Mouse (Mus musculus): ENCODE measurements at regions not wholly inside any gene's neighbourhood (a gene's known extent, or its start where the extent isn't known, plus 50 kb on each side); places are given as distances from the start of the nearest gene placed in this dataset.

GRCm38 (mm10) chr4:93494319-93494718 lies 159.0 kb upstream of the Tusc1 start:
- no peaks in the 10 kb centered on the region for H3K9me3 ChIP-seq (replicated peaks; ENCODE audit: insufficient read depth, low read length)
- H3K4me3 ChIP-seq (ENCODE audit: control insufficient read depth in 1 of 2, insufficient read depth in 1 of 2, low read depth in 2 of 2, low read length in 2 of 2) = no peak overlapping the region
- no peak for TF ChIP-seq MXI1 (IDR thresholded peaks at IDR 0.05; ENCODE audit: low read depth, low read length)
- H3K79me2 ChIP-seq (ENCODE audit: control insufficient read depth, insufficient read depth, low read length, poor library complexity) = no peaks in the 10 kb centered on the region
- no peaks in the 10 kb centered on the region for H3K27me3 ChIP-seq (ENCODE audit: control insufficient read depth in 1 of 2, insufficient read depth in 2 of 2, low read length in 2 of 2)
- no peak for DNase-seq (ENCODE audit: low read depth, low spot score)
- H3K36me3 ChIP-seq (ENCODE audit: control insufficient read depth in 1 of 2, insufficient read depth in 2 of 2, low read length in 2 of 2) = peaks cover 0 to 6% of the 10 kb centered on the region in 2 experiments; a peak in 2 of 4 replicates
- H3K9ac ChIP-seq (ENCODE audit: control insufficient read depth, low read depth, low read length, poor library complexity, severe bottlenecking) = no peak overlapping the region
- H3K4me1 ChIP-seq (ENCODE audit: control insufficient read depth in 1 of 2, insufficient read depth in 2 of 2, low read length in 2 of 2) = peaks cover 3 to 5% of the 10 kb centered on the region in 2 experiments
- H3K27ac ChIP-seq (ENCODE audit: control insufficient read depth, low read depth, low read length) = no peak overlapping the region

- no peaks in the 10 kb centered on the region for H3K79me2 ChIP-seq (ENCODE audit: control insufficient read depth, insufficient read depth, low read length, poor library complexity)
- peaks cover 0 to 8% of the 10 kb centered on the region in 2 experiments; a peak in 2 of 4 replicates for H3K36me3 ChIP-seq (ENCODE audit: control insufficient read depth in 1 of 2, insufficient read depth in 2 of 2, low read length in 2 of 2)
- no peak overlapping the region for H3K9ac ChIP-seq (ENCODE audit: control insufficient read depth, low read depth, low read length, poor library complexity, severe bottlenecking)
- no peak overlapping the region for H3K27ac ChIP-seq (ENCODE audit: control insufficient read depth, low read depth, low read length)
- no peak for TF ChIP-seq ELF1 (IDR thresholded peaks at IDR 0.05; ENCODE audit: low read depth, low read length)
- no peak for TF ChIP-seq MYB (IDR thresholded peaks at IDR 0.05; ENCODE audit: low read depth, low read length)
- TF ChIP-seq MYC (IDR thresholded peaks at IDR 0.05; ENCODE audit: low read depth, low read length) = no peak
- TF ChIP-seq MAFK (IDR thresholded peaks at IDR 0.05; ENCODE audit: borderline replicate concordance, low read depth, low read length) = no peak
- TF ChIP-seq UBTF (IDR thresholded peaks at IDR 0.05; ENCODE audit: borderline replicate concordance, insufficient read depth, low read depth, low read length) = no peak
- TF ChIP-seq JUND (IDR thresholded peaks at IDR 0.05; ENCODE audit: low read depth, low read length) = no peak
- TF ChIP-seq MAZ (IDR thresholded peaks at IDR 0.05; ENCODE audit: low read depth, low read length) = no peak
- no peak for TF ChIP-seq CTCF (IDR thresholded peaks at IDR 0.05 in 2 of 3, conservative IDR thresholded peaks at IDR 0.05 in 1 of 3; ENCODE audit: control insufficient read depth in 1 of 3, insufficient read depth in 1 of 3, low read depth in 2 of 3, low read length in 3 of 3, poor library complexity in 1 of 3, severe bottlenecking in 1 of 3)
- no peak for TF ChIP-seq SMC3 (IDR thresholded peaks at IDR 0.05; ENCODE audit: low read depth, low read length)
- TF ChIP-seq RCOR1 (IDR thresholded peaks at IDR 0.05; ENCODE audit: low read depth, low read length) = no peak
- H3K9me3 ChIP-seq (replicated peaks; ENCODE audit: insufficient read depth, low read length) = no peaks in the 10 kb centered on the region
- H3K4me3 ChIP-seq (ENCODE audit: control insufficient read depth in 1 of 2, insufficient read depth in 1 of 2, low read depth in 2 of 2, low read length in 2 of 2) = no peak overlapping the region
- no peak for DNase-seq (ENCODE audit: low read depth, low spot score)
- no peaks in the 10 kb centered on the region for H3K27me3 ChIP-seq (ENCODE audit: control insufficient read depth in 1 of 2, insufficient read depth in 2 of 2, low read length in 2 of 2)
- H3K4me1 ChIP-seq (ENCODE audit: control insufficient read depth in 1 of 2, insufficient read depth in 2 of 2, low read length in 2 of 2) = peaks cover 5% of the 10 kb centered on the region in 2 experiments
Observed at GRCm38 (mm10) chr4:93493905-93494304, 158.6 kb upstream of the Tusc1 start.

GRCm38 (mm10) chr4:93493326-93493725 lies 158.0 kb upstream of the Tusc1 start:
- H3K27ac ChIP-seq (ENCODE audit: control insufficient read depth, low read depth, low read length) = no peak overlapping the region
- H3K4me1 ChIP-seq (ENCODE audit: control insufficient read depth in 1 of 2, insufficient read depth in 2 of 2, low read length in 2 of 2) = peaks cover 5 to 6% of the 10 kb centered on the region in 2 experiments
- H3K36me3 ChIP-seq (ENCODE audit: control insufficient read depth in 1 of 2, insufficient read depth in 2 of 2, low read length in 2 of 2) = peaks cover 0 to 12% of the 10 kb centered on the region in 2 experiments; a peak in 2 of 4 replicates
- H3K4me3 ChIP-seq (ENCODE audit: control insufficient read depth in 1 of 2, insufficient read depth in 1 of 2, low read depth in 2 of 2, low read length in 2 of 2) = no peak overlapping the region
- no peaks in the 10 kb centered on the region for H3K79me2 ChIP-seq (ENCODE audit: control insufficient read depth, insufficient read depth, low read length, poor library complexity)
- H3K9ac ChIP-seq (ENCODE audit: control insufficient read depth, low read depth, low read length, poor library complexity, severe bottlenecking) = no peak overlapping the region
- no peaks in the 10 kb centered on the region for H3K27me3 ChIP-seq (ENCODE audit: control insufficient read depth in 1 of 2, insufficient read depth in 2 of 2, low read length in 2 of 2)
- no peak for DNase-seq (ENCODE audit: low read depth, low spot score)
- no peaks in the 10 kb centered on the region for H3K9me3 ChIP-seq (replicated peaks; ENCODE audit: insufficient read depth, low read length)
- TF ChIP-seq GABPA (IDR thresholded peaks at IDR 0.05; ENCODE audit: low read depth, low read length) = no peak
- no peak for TF ChIP-seq NELFE (IDR thresholded peaks at IDR 0.05; ENCODE audit: low read depth, low read length)
- no peak for TF ChIP-seq ETS1 (IDR thresholded peaks at IDR 0.05; ENCODE audit: low read depth, low read length)
- TF ChIP-seq MAZ (IDR thresholded peaks at IDR 0.05; ENCODE audit: low read depth, low read length) = no peak
- no peak for TF ChIP-seq POLR2AphosphoS2 (IDR thresholded peaks at IDR 0.05; ENCODE audit: low read length)
- no peak for TF ChIP-seq MAX (IDR thresholded peaks at IDR 0.05; ENCODE audit: low read length)
- no peak for TF ChIP-seq POLR2A (IDR thresholded peaks at IDR 0.05; ENCODE audit: control insufficient read depth in 1 of 2, insufficient read depth in 1 of 2, low read depth in 1 of 2, low read length in 2 of 2, poor library complexity in 1 of 2)
- no peak for TF ChIP-seq NRF1 (IDR thresholded peaks at IDR 0.05; ENCODE audit: insufficient read depth, low read depth, low read length, poor library complexity, severe bottlenecking)
- TF ChIP-seq CHD1 (IDR thresholded peaks at IDR 0.05; ENCODE audit: low read depth, low read length) = no peak
- no peak for TF ChIP-seq POLR2AphosphoS5 (IDR thresholded peaks at IDR 0.05; ENCODE audit: borderline replicate concordance, low read depth, low read length)
- TF ChIP-seq ELF1 (IDR thresholded peaks at IDR 0.05; ENCODE audit: low read depth, low read length) = no peak
- TF ChIP-seq EP300 (IDR thresholded peaks at IDR 0.05; ENCODE audit: low read depth in 1 of 2, low read length in 2 of 2) = no peak
- no peak for TF ChIP-seq CHD2 (IDR thresholded peaks at IDR 0.05; ENCODE audit: low read length)
- no peak for TF ChIP-seq KAT2A (conservative IDR thresholded peaks at IDR 0.05; ENCODE audit: low read depth, low read length)
- TF ChIP-seq MEF2A (IDR thresholded peaks at IDR 0.05; ENCODE audit: extremely low read depth, insufficient replicate concordance, low read depth, low read length, poor library complexity, severe bottlenecking) = no peak
- TF ChIP-seq UBTF (IDR thresholded peaks at IDR 0.05; ENCODE audit: borderline replicate concordance, insufficient read depth, low read depth, low read length) = no peak
- no peak for TF ChIP-seq JUND (IDR thresholded peaks at IDR 0.05; ENCODE audit: low read depth, low read length)
- TF ChIP-seq USF2 (IDR thresholded peaks at IDR 0.05; ENCODE audit: borderline replicate concordance in 1 of 2, insufficient read depth in 1 of 2, low read depth in 1 of 2, low read length in 2 of 2) = no peak
- no peak for TF ChIP-seq RCOR1 (IDR thresholded peaks at IDR 0.05; ENCODE audit: low read depth, low read length)
